Mouse (Mus musculus): ENCODE data around the gene Rhbdd2.

- TF ChIP-seq POLR2A (IDR thresholded peaks at IDR 0.05; ENCODE audit: control insufficient read depth, extremely low read depth, insufficient read depth, low read length, poor library complexity), result no peak
- no peak for TF ChIP-seq CTCF (IDR thresholded peaks at IDR 0.05; ENCODE audit: borderline replicate concordance, control insufficient read depth, extremely low read depth, insufficient read depth, low read length, poor library complexity)
These were observed 24.8 kb upstream of the Rhbdd2 start for GRCm38 (mm10) chr5:135607581-135607980.
